Mouse (Mus musculus) embryonic fibroblast, embryonic 13.5 days (primary cell): ENCODE measurements around the gene Csnk1g1. TPM values are rescaled to one million over a fixed set of nuclear protein-coding genes. Genes with fewer than 3 reads are reported as not detected.

Experiments
- H3K27ac ChIP-seq: 2 replicates; pipeline ENCODE4 v1.5.1; 2012; ENCODE audit warnings: low read length, control low read depth, inconsistent platforms; ENCODE audit not compliant: insufficient read depth
- H3K4me1 ChIP-seq: 2 replicates; pipeline ENCODE4 v1.6.1; 2011; ENCODE audit warnings: low read length; ENCODE audit not compliant: control insufficient read depth, insufficient read depth
- H3K4me3 ChIP-seq: 2 replicates; pipeline ENCODE4 v1.5.1; 2011; ENCODE audit warnings: mild to moderate bottlenecking, control low read depth, low read length; ENCODE audit not compliant: insufficient read depth
- CTCF ChIP-seq: IDR thresholded peaks from 2 replicates; pipeline ENCODE4 v1.5.1; 2011; ENCODE audit warnings: mild to moderate bottlenecking, control low read depth, low read length, moderate library complexity, borderline replicate concordance; ENCODE audit not compliant: insufficient read depth
- POLR2A ChIP-seq: IDR thresholded peaks from 2 replicates; pipeline ENCODE4 v1.6.1; 2011; ENCODE audit warnings: low read depth, mild to moderate bottlenecking, control low read depth, low read length, moderate library complexity
- polyA plus RNA-seq: library from polyadenylated mRNA; stranded (reverse); fragments of >200 nt; gene quantifications from 2 replicates; pipeline ENCODE4 v1.2.4, GENCODE M21; 2011; ENCODE audit warnings: low read depth; ENCODE audit not compliant: missing spikeins, insufficient read length

Gene Csnk1g1
- polyA plus RNA-seq, 1 experiment = 64.7 TPM

DNA sequence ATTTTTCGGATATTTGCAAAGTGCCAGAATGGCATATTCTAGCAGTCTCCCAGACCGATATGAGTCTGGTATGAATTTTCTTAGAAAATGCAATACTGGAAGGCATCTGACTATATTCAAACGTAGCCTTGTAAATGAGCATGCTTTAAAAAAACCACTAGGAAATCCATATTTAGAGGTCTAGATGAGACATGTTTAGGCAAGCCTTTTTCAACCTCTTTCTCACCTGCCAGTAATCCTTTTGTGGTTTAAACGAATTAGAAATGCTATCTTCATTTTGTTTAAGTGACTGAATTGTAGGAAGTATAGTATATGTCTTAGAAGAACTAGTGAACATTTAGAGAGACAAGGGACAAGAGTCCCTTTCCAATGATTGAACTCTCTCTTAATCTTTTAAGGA, 1.1 kb downstream of the Csnk1g1 start:
- H3K4me1 ChIP-seq = peaks cover 3% of the 10 kb centered on the region; the same call in 1 of the 2 replicates
- H3K27ac ChIP-seq = peak overlapping the region; percentile 78
- TF ChIP-seq CTCF (no peak), POLR2A (no peak)
- H3K4me3 ChIP-seq = peak overlapping the region; percentile 66

- Histone ChIP-seq H3K4me3 (no peak overlapping the region), H3K4me1 (no peaks in the 10 kb centered on the region), H3K27ac (no peak overlapping the region)
- TF ChIP-seq POLR2A (no peak), CTCF (no peak)
Measured at GRCm38 (mm10) chr9:65913976-65914375, 5.3 kb downstream of the Csnk1g1 start.

- no peaks in the 10 kb centered on the region for H3K4me1 ChIP-seq
- TF ChIP-seq POLR2A = no peak
- no peak for TF ChIP-seq CTCF
- no peak overlapping the region for H3K27ac ChIP-seq
- H3K4me3 ChIP-seq = no peak overlapping the region
Measured at GRCm38 (mm10) chr9:65917015-65917414, 8.3 kb downstream of the Csnk1g1 start.

DNA sequence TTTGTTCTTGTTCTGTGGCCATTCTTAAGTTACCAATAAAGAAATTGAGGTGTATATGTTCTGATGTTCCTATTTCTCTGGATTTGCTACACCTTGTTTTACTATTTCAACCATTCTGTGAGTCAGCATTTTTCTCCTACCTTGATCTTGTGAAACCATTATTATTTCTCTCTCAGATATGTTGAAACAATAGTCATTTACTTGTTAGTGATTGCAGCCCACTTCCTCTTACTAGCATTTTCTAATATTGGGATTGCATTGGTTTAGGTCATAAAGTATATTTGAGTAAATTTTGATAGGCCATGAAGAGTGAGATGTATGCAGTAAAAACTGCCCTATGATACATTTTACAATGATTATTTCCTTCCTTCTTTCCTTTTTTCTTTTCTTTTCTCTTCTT, 19.7 kb downstream of the Csnk1g1 start:
- Histone ChIP-seq H3K4me1 (no peaks in the 10 kb centered on the region), H3K27ac (no peak overlapping the region), H3K4me3 (no peak overlapping the region)
- TF ChIP-seq CTCF = no peak
- no peak for TF ChIP-seq POLR2A

GRCm38 (mm10) chr9:65929826-65930225, 21.1 kb downstream of the Csnk1g1 start:
- Histone ChIP-seq H3K27ac (no peak overlapping the region), H3K4me3 (no peak overlapping the region), H3K4me1 (no peaks in the 10 kb centered on the region)
- TF ChIP-seq POLR2A (no peak), CTCF (no peak)

DNA sequence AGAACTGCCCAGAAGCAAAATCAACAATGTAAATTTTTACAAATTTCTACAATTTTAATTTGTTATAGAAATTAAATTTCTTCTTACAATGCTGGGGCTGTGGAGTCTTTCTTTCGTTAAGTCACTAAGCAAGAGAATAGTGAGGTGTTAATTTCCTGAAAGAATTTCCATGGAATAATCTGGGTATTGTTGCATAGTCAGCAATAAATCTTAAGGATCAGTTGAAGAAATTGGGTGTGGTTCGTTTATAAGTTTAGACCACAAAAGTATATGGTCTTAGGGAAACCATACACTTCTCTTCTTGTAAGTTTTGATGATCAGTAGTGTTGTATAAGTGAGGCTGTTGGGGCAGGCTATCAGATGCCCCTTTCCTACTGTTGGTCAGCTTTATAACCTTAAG, 28.8 kb downstream of the Csnk1g1 start:
- H3K27ac ChIP-seq = no peak overlapping the region
- H3K4me3 ChIP-seq = no peak overlapping the region
- H3K4me1 ChIP-seq = no peaks in the 10 kb centered on the region
- no peak for TF ChIP-seq POLR2A
- no peak for TF ChIP-seq CTCF

GRCm38 (mm10) chr9:65951082-65951587, 42.4 kb downstream of the Csnk1g1 start:
- H3K27ac ChIP-seq = no peak overlapping the region
- no peaks in the 10 kb centered on the region for H3K4me1 ChIP-seq
- no peak overlapping the region for H3K4me3 ChIP-seq
- no peak for TF ChIP-seq POLR2A
- TF ChIP-seq CTCF = no peak

GRCm38 (mm10) chr9:65970009-65970408, 61.3 kb downstream of the Csnk1g1 start:
- Histone ChIP-seq H3K27ac (no peak overlapping the region), H3K4me3 (no peak overlapping the region), H3K4me1 (peaks cover 2% of the 10 kb centered on the region; the same call in 1 of the 2 replicates)
- TF ChIP-seq POLR2A (no peak), CTCF (no peak)

- TF ChIP-seq CTCF (no peak), POLR2A (no peak)
- Histone ChIP-seq H3K4me3 (no peak overlapping the region), H3K27ac (peak overlapping the region; percentile 61), H3K4me1 (peaks cover 2% of the 10 kb centered on the region; the same call in 1 of the 2 replicates)
Measured at GRCm38 (mm10) chr9:65973206-65973605, 64.5 kb downstream of the Csnk1g1 start.

DNA sequence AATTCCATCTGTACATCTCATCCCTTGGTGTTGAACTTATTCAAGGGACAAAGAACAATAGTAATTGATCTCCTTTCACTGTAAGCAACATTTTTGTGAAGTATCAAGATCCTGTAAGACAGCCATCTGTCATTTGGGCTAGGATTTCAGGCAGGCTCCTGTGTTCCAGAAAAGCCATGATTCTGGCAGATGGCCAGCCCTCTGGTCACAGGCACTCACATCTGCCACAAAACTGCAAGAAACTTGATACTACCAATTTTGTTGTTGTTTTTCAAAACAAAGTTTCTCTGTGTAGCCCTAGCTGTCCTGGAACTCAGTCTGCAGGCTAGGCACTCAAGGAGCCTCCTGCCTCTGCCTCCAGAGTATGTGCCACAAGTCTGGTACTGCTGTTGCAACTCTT, 67.2 kb downstream of the Csnk1g1 start:
- Histone ChIP-seq H3K27ac (no peak overlapping the region), H3K4me3 (no peak overlapping the region), H3K4me1 (no peaks in the 10 kb centered on the region)
- no peak for TF ChIP-seq CTCF
- TF ChIP-seq POLR2A = no peak
